Mouse (Mus musculus): ENCODE results near the gene Apol9a. TPM values are rescaled to one million over a fixed set of nuclear protein-coding genes. Genes with fewer than 3 reads are reported as not detected.

Gene Apol9a
- 0.10 TPM in 2 replicates for polyA plus RNA-seq (2012; rRNA removed)

DNA sequence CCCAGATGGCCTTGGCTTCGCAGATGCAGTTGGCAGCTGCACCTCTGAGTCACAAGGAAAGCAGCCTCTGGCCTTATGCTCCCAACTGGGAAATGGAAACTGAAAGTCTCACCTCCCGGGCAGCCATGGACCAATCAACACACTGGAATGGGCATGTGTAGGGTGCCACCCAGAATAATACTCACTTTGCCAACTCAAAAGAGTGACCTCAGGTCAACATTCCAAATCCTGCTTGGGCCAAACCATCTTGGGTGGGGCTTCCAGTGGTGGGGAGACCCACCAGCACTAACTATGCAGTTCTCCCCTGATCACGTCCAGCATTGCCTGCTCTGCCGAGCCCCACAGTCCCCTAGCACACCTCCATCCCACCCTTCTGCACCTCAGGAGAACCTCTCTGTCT, at the start of gene Apol9a:
Apol9a (minus strand) TSS at position 101 of the 400 bp plus-strand sequence.

GRCm38 (mm10) chr15:77447392-77447791, 36.5 kb upstream of the Apol9a start, which contains the start of gene Apol7b:
Gene Apol7b, minus strand, starts transcription at chr15:77447492.

GRCm38 (mm10) chr15:77399027-77399426, 11.9 kb downstream of the Apol9a start, which contains the start of gene Apol7a:
Gene Apol7a, minus strand, starts transcription at chr15:77399110.

Other genes starting within 250 kb of the Apol9a start
- gene Rbfox2, start 104.1 kb downstream of the Apol9a start, polyA plus RNA-seq (2012; rRNA removed), result 312 and 317 TPM in 2 replicates
- gene Apol7a, start 12.0 kb downstream of the Apol9a start, polyA plus RNA-seq (2012; rRNA removed), result 0.25 TPM in 1 of 2 replicates, not detected in the other
- gene Apol7b, start 36.4 kb upstream of the Apol9a start, polyA plus RNA-seq (2012; rRNA removed), result 0.04 TPM in 1 of 2 replicates, not detected in the other
- not detected in 2 replicates for gene Apol10a, start 65.9 kb upstream of the Apol9a start, polyA plus RNA-seq (2012; rRNA removed)
- gene Apol11a, start 97.1 kb upstream of the Apol9a start, polyA plus RNA-seq (2012; rRNA removed), result not detected in 2 replicates
- gene Apol7c, start 122.2 kb upstream of the Apol9a start, polyA plus RNA-seq (2012; rRNA removed), result 0.04 and 0.06 TPM in 2 replicates
- not detected in 2 replicates for gene 1700025B11Rik, start 150.8 kb upstream of the Apol9a start, polyA plus RNA-seq (2012; rRNA removed)
- 0.09 and 0.13 TPM in 2 replicates for gene Apol10b, start 185.0 kb upstream of the Apol9a start, polyA plus RNA-seq (2012; rRNA removed)
- gene Gm36245, start 188.1 kb upstream of the Apol9a start, polyA plus RNA-seq (2012; rRNA removed), result not detected in 2 replicates
- gene Apol11b, start 232.2 kb upstream of the Apol9a start, polyA plus RNA-seq (2012; rRNA removed), result not detected in 2 replicates